Mouse (Mus musculus): ENCODE data around the gene Mcf2l. TPM values are rescaled to one million over a fixed set of nuclear protein-coding genes. Genes with fewer than 3 reads are reported as not detected.

Mcf2l gene
- polyA plus RNA-seq, 1 experiment from 2014 or later = 21.5 TPM

GRCm38 (mm10) chr8:12995481-12995880 lies 121.9 kb downstream of the Mcf2l start:
- Histone ChIP-seq H3K9ac (replicated peaks; ENCODE audit: low read length) (no peak overlapping the region), H3K9me3 (ENCODE audit: low read length) (no peaks in the 10 kb centered on the region), H3K27ac (ENCODE audit: low read length) (no peak overlapping the region), H3K27me3 (ENCODE audit: insufficient read depth, low read length) (no peaks in the 10 kb centered on the region), H3K4me1 (ENCODE audit: insufficient read depth, low read length) (peaks cover 15% of the 10 kb centered on the region), H3K36me3 (ENCODE audit: insufficient read depth, low read length) (peaks cover 7% of the 10 kb centered on the region; the same call in 1 of the 2 replicates), H3K4me3 (ENCODE audit: low read length) (no peak overlapping the region), H3K4me2 (replicated peaks; ENCODE audit: low read depth, low read length) (no peak overlapping the region)
- 57% methylated on average over 5 of the region's 5 CpGs for whole genome bisulfite sequencing
- no peak for ATAC-seq (ENCODE audit: low FRiP score, low TSS enrichment)

DNA sequence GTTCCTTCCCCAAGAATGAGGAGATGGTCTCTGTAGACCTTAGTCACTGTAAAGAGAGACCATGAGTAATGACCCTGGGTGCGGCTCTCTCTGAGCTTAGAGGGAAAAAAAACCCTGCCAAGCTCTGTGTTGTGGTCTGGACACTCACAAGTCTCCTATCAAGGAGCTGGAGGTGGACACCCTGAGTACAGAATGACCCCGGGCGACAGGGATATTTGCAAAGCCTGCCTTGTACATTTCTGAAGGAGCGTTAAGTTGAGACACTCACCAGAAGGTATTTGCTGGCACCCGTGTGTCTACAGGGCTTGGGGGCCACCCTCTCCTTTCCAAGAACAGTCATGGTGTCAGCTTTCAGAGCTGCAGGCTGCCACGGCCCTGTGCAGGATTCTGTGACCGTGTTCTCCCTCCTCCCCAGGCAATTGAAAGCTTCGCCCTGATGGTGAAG lies 123.2 kb downstream of the Mcf2l start:
- H3K9me3 ChIP-seq (ENCODE audit: low read length) = no peaks in the 10 kb centered on the region
- H3K27ac ChIP-seq (ENCODE audit: low read length) = peak overlapping the region; percentile 27; the same call in 1 of the 2 replicates
- 23% methylated on average over 8 of the region's 8 CpGs for WGBS
- peak; percentile 59; the same call in 1 of the 2 replicates for ATAC-seq (ENCODE audit: low FRiP score, low TSS enrichment)
- H3K4me1 ChIP-seq (ENCODE audit: insufficient read depth, low read length) = peaks cover 15% of the 10 kb centered on the region
- H3K36me3 ChIP-seq (ENCODE audit: insufficient read depth, low read length) = peaks cover 19% of the 10 kb centered on the region
- no peak overlapping the region for H3K4me2 ChIP-seq (replicated peaks; ENCODE audit: low read depth, low read length)
- H3K27me3 ChIP-seq (ENCODE audit: insufficient read depth, low read length) = no peaks in the 10 kb centered on the region
- no peak overlapping the region for H3K9ac ChIP-seq (replicated peaks; ENCODE audit: low read length)
- no peak overlapping the region for H3K4me3 ChIP-seq (ENCODE audit: low read length)

- no peak overlapping the region for H3K4me2 ChIP-seq (replicated peaks; ENCODE audit: low read depth, low read length)
- ATAC-seq (ENCODE audit: low FRiP score, low TSS enrichment) = no peak
- no peak overlapping the region for H3K27ac ChIP-seq (ENCODE audit: low read length)
- peaks cover 30% of the 10 kb centered on the region for H3K36me3 ChIP-seq (ENCODE audit: insufficient read depth, low read length)
- no peaks in the 10 kb centered on the region for H3K9me3 ChIP-seq (ENCODE audit: low read length)
- peaks cover 15% of the 10 kb centered on the region for H3K4me1 ChIP-seq (ENCODE audit: insufficient read depth, low read length)
- no peak overlapping the region for H3K4me3 ChIP-seq (ENCODE audit: low read length)
- no peaks in the 10 kb centered on the region for H3K27me3 ChIP-seq (ENCODE audit: insufficient read depth, low read length)
- 66% methylated on average over 7 of the region's 8 CpGs for WGBS
- no peak overlapping the region for H3K9ac ChIP-seq (replicated peaks; ENCODE audit: low read length)
Observed at GRCm38 (mm10) chr8:12998331-12998730, 124.7 kb downstream of the Mcf2l start.

DNA sequence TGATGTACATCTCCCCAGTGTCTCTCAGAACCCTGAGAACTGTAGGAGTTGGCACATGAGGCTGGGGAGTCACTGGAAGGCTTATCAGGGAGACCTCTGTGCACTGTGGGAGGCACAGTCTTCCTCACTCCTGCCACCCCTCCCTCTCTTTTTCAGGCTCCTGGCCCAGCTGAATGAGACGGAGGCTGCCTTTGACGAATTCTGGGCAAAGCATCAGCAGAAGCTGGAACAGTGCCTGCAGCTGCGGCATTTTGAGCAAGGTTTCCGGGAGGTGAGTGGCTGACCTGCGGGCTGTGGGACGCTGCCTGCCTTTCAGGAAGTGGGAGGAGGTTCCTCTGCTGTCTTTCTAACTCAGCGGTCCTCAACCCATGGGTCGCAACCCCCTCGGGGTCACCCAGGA lies 126.2 kb downstream of the Mcf2l start:
- Histone ChIP-seq H3K9me3 (ENCODE audit: low read length) (no peaks in the 10 kb centered on the region), H3K9ac (replicated peaks; ENCODE audit: low read length) (no peak overlapping the region), H3K27me3 (ENCODE audit: insufficient read depth, low read length) (no peaks in the 10 kb centered on the region), H3K4me3 (ENCODE audit: low read length) (no peak overlapping the region), H3K36me3 (ENCODE audit: insufficient read depth, low read length) (peaks cover 36% of the 10 kb centered on the region), H3K27ac (ENCODE audit: low read length) (no peak overlapping the region), H3K4me2 (replicated peaks; ENCODE audit: low read depth, low read length) (no peak overlapping the region), H3K4me1 (ENCODE audit: insufficient read depth, low read length) (peaks cover 15% of the 10 kb centered on the region)
- 53% methylated on average over 9 of the region's 9 CpGs for WGBS
- ATAC-seq (ENCODE audit: low FRiP score, low TSS enrichment) = no peak

DNA sequence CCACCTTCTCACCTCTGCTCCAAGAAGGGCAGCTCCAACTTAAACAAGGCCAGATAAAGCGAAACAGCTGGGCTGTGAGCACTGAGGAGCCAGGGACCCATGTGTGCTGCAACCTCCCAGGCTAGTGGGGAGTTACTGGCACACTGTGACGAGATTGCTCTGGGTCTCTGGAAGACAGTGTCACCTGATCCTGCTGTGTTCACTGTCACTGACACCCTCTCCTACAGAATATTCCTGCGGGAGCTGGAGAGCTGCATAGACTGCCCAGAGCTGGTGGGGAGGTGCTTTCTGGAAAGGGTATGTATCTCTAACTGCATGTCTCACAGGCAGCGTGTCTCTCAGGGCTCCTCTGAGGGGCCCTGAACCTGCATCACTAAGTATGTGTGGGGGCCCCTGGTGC lies 133.9 kb downstream of the Mcf2l start:
- Histone ChIP-seq H3K4me1 (ENCODE audit: insufficient read depth, low read length) (no peaks in the 10 kb centered on the region), H3K9ac (replicated peaks; ENCODE audit: low read length) (no peak overlapping the region), H3K4me3 (ENCODE audit: low read length) (no peak overlapping the region), H3K27ac (ENCODE audit: low read length) (no peak overlapping the region), H3K36me3 (ENCODE audit: insufficient read depth, low read length) (peaks cover 60% of the 10 kb centered on the region), H3K27me3 (ENCODE audit: insufficient read depth, low read length) (no peaks in the 10 kb centered on the region), H3K4me2 (replicated peaks; ENCODE audit: low read depth, low read length) (no peak overlapping the region), H3K9me3 (ENCODE audit: low read length) (peaks cover 7% of the 10 kb centered on the region; the same call in 1 of the 2 replicates)
- WGBS = 44% methylated on average over 4 of the region's 4 CpGs
- peak; percentile 68; the same call in 1 of the 2 replicates for ATAC-seq (ENCODE audit: low FRiP score, low TSS enrichment)

DNA sequence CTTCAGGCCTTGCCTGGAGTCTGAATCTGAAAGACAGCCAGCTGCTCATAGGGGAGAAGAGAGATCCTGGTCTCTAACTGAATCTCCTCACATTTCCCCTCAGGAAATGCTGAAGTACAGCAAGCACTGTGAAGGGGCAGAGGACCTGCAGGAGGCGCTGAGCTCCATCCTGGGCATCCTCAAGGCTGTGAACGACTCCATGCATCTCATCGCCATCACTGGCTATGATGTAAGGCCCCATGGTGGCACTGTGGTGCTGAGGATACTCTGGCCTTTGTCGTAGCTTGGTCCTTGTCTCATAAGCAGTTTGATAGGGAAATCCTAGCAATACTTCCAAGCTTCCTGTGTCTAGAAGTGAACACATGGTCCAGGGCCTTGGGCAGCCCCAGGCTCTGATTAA lies 136.7 kb downstream of the Mcf2l start:
- no peaks in the 10 kb centered on the region for H3K4me1 ChIP-seq (ENCODE audit: insufficient read depth, low read length)
- H3K4me2 ChIP-seq (replicated peaks; ENCODE audit: low read depth, low read length) = no peak overlapping the region
- peaks cover 7% of the 10 kb centered on the region; the same call in 1 of the 2 replicates for H3K9me3 ChIP-seq (ENCODE audit: low read length)
- peaks cover 59% of the 10 kb centered on the region for H3K36me3 ChIP-seq (ENCODE audit: insufficient read depth, low read length)
- H3K27ac ChIP-seq (ENCODE audit: low read length) = no peak overlapping the region
- no peak for ATAC-seq (ENCODE audit: low FRiP score, low TSS enrichment)
- H3K4me3 ChIP-seq (ENCODE audit: low read length) = no peak overlapping the region
- no peaks in the 10 kb centered on the region for H3K27me3 ChIP-seq (ENCODE audit: insufficient read depth, low read length)
- 61% methylated on average over 4 of the region's 4 CpGs for WGBS
- H3K9ac ChIP-seq (replicated peaks; ENCODE audit: low read length) = no peak overlapping the region

DNA sequence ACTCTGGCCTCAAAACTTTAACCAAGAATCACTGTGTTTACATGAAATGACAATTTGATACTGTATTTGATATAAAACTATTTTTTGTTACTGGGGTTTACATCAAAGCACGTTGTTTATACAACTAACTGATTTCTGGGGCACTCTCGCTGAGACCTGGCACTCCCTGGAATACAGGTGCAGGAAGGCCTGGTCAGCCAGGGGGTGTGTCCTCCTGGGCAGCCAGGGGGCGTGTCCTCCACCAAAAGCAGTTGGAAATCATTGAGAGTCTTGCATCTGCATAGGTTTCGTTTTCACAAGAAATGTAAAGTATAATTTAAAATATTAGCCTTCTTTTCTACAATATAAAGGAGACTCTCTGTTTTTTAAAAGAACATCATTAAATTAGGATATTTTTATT lies 146.0 kb downstream of the Mcf2l start:
- no peak overlapping the region for H3K4me3 ChIP-seq (ENCODE audit: low read length)
- no peaks in the 10 kb centered on the region for H3K9me3 ChIP-seq (ENCODE audit: low read length)
- no peak overlapping the region for H3K4me2 ChIP-seq (replicated peaks; ENCODE audit: low read depth, low read length)
- no peak overlapping the region for H3K9ac ChIP-seq (replicated peaks; ENCODE audit: low read length)
- no peak overlapping the region for H3K27ac ChIP-seq (ENCODE audit: low read length)
- 67% methylated on average over 4 of the region's 4 CpGs for WGBS
- no peaks in the 10 kb centered on the region for H3K36me3 ChIP-seq (ENCODE audit: insufficient read depth, low read length)
- no peaks in the 10 kb centered on the region for H3K27me3 ChIP-seq (ENCODE audit: insufficient read depth, low read length)
- no peak for ATAC-seq (ENCODE audit: low FRiP score, low TSS enrichment)
- no peaks in the 10 kb centered on the region for H3K4me1 ChIP-seq (ENCODE audit: insufficient read depth, low read length)

- Histone ChIP-seq H3K27me3 (ENCODE audit: insufficient read depth, low read length) (no peaks in the 10 kb centered on the region), H3K9ac (replicated peaks; ENCODE audit: low read length) (no peak overlapping the region), H3K27ac (ENCODE audit: low read length) (no peak overlapping the region), H3K4me2 (replicated peaks; ENCODE audit: low read depth, low read length) (no peak overlapping the region), H3K36me3 (ENCODE audit: insufficient read depth, low read length) (no peaks in the 10 kb centered on the region), H3K4me1 (ENCODE audit: insufficient read depth, low read length) (no peaks in the 10 kb centered on the region), H3K9me3 (ENCODE audit: low read length) (no peaks in the 10 kb centered on the region), H3K4me3 (ENCODE audit: low read length) (no peak overlapping the region)
- WGBS = 94% methylated on average over 8 of the region's 8 CpGs
- no peak for ATAC-seq (ENCODE audit: low FRiP score, low TSS enrichment)
Observed at GRCm38 (mm10) chr8:13021830-13022229, 148.2 kb downstream of the Mcf2l start.

- Histone ChIP-seq H3K27me3 (ENCODE audit: insufficient read depth, low read length) (no peaks in the 10 kb centered on the region), H3K36me3 (ENCODE audit: insufficient read depth, low read length) (no peaks in the 10 kb centered on the region), H3K4me3 (ENCODE audit: low read length) (no peak within 1 kb of the TSS), H3K4me1 (ENCODE audit: insufficient read depth, low read length) (no peaks in the 10 kb centered on the region), H3K4me2 (replicated peaks; ENCODE audit: low read depth, low read length) (no peak within 1 kb of the TSS), H3K27ac (ENCODE audit: low read length) (no peak within 1 kb of the TSS), H3K9ac (replicated peaks; ENCODE audit: low read length) (no peak within 1 kb of the TSS), H3K9me3 (ENCODE audit: low read length) (no peaks in the 10 kb centered on the region)
- ATAC-seq (ENCODE audit: low FRiP score, low TSS enrichment) = no peak
- WGBS = 64% methylated on average over 10 of the region's 10 CpGs
Observed at GRCm38 (mm10) chr8:13025487-13026224, 152.1 kb downstream of the Mcf2l start, which contains the start of gene F7. Gene F7 (plus strand): TSS chr8:13026034.

GRCm38 (mm10) chr8:13027615-13028014 lies 154.0 kb downstream of the Mcf2l start:
- WGBS = 84% methylated on average over 5 of the region's 5 CpGs

More at GRCm38 (mm10) chr8:13027615-13028014, 154.0 kb downstream of the Mcf2l start:
- no peak overlapping the region for H3K27ac ChIP-seq (ENCODE audit: low read length)
- H3K36me3 ChIP-seq (ENCODE audit: insufficient read depth, low read length) = no peaks in the 10 kb centered on the region
- no peaks in the 10 kb centered on the region for H3K27me3 ChIP-seq (ENCODE audit: insufficient read depth, low read length)
- no peaks in the 10 kb centered on the region for H3K9me3 ChIP-seq (ENCODE audit: low read length)
- H3K9ac ChIP-seq (replicated peaks; ENCODE audit: low read length) = no peak overlapping the region
- no peak for ATAC-seq (ENCODE audit: low FRiP score, low TSS enrichment)
- H3K4me3 ChIP-seq (ENCODE audit: low read length) = no peak overlapping the region
- H3K4me1 ChIP-seq (ENCODE audit: insufficient read depth, low read length) = no peaks in the 10 kb centered on the region
- no peak overlapping the region for H3K4me2 ChIP-seq (replicated peaks; ENCODE audit: low read depth, low read length)
